Mouse (Mus musculus) liver, adult (tissue): ENCODE measurements around the gene Bad.

ENCODE experiments used
- GATA4 ChIP-seq: IDR thresholded peaks from 2 replicates; pipeline ENCODE4 v1.6.1; 2014; ENCODE audit warnings: mild to moderate bottlenecking, low read length; ENCODE audit not compliant: insufficient replicate concordance

Bad gene

DNA sequence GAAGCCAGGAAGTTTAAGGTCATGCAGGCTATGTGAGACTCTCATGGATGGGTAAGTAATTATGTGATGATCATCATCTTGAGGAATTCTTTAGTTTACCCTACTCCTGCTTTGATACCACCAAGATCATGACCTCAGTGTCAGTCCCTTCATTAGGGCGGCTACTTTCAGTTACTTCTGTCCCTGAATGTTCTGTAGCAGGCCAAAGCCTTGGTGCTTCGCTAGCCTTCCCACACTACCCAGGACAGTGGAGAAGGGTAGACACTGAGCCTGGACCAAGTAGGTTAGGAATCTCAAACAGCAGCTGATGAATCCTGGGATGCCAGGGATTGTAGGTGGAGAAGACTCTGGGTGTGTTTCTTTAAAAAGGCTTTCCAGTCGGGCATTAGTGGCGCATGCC lies 39.8 kb downstream of the Bad start:
- no peak for TF ChIP-seq GATA4

DNA sequence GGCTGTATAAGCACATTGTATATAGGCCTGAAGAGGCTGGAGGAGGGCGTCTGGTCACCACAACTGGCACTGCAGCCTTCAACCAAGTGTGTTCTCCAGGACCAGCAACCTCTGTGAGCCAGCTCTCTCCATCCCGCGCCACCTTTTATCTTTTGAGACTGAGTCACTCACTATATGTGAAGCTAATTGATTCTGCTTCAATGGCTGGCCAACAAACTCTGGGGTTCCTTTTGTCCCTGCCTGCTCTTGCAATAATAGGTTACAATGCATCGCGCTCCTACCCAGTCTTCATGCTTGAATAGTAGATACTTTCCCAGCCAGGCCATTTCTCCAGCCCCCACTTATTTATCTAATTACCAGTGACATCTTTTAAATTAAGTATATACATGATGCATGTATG lies 42.0 kb downstream of the Bad start:
- TF ChIP-seq GATA4, result no peak

GRCm38 (mm10) chr19:6985300-6985699 lies 43.6 kb downstream of the Bad start:
- no peak for TF ChIP-seq GATA4

- TF ChIP-seq GATA4, result no peak
Measured at GRCm38 (mm10) chr19:6985951-6986708, 44.5 kb downstream of the Bad start.

DNA sequence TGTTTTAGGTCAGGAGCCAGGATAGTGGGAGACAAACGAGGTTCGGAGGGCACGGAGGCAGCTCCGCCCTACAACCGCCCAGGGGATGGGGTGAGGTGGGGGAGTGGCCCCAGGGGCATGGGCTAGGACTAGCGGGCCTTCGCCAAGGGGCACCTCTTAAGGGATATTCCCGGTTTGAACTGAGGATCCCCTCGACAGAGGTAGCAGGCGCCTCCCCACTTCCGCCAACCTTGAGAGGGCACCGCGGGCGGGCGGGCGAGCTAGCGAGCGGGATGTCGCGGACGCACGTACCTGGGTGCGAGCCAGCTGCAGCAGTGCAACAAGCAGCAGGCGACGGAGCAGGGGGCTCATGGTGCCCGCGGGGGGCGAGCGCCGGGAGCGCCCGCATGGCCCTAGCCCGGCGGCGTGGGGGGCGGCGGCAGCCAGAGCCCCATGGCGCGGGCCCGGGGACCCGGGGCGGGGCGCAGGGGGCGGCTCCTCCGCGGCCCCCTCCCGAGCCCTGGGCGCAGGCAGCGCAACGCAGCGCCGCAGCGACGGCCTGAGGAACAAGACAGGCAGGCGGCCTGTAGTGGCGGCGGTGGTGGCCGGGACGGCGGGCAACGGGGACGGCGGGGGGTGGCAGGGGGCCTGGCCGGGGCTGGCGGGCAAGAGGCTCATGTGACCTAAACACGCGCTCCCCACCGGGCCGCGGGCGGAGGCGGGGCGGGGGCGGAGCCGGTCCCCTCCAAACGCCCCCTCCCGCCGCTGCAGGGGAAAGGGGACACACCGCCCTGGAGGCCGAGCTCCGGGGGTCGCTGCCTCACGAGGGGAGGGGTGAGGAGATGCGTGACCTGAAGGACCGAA lies 45.6 kb downstream of the Bad start, which contains the start of gene Vegfb:
Gene Vegfb, minus strand, starts transcription at position 591 of the 843 bp plus-strand sequence.
- TF ChIP-seq GATA4, result no peak

- no peak for TF ChIP-seq GATA4
Measured at GRCm38 (mm10) chr19:6987904-6988285, 46.2 kb downstream of the Bad start.

- TF ChIP-seq GATA4, result no peak
Measured at GRCm38 (mm10) chr19:6989251-6989650, 47.6 kb downstream of the Bad start.

- no peak for TF ChIP-seq GATA4
Measured at GRCm38 (mm10) chr19:6990712-6991111, 49.1 kb downstream of the Bad start.

DNA sequence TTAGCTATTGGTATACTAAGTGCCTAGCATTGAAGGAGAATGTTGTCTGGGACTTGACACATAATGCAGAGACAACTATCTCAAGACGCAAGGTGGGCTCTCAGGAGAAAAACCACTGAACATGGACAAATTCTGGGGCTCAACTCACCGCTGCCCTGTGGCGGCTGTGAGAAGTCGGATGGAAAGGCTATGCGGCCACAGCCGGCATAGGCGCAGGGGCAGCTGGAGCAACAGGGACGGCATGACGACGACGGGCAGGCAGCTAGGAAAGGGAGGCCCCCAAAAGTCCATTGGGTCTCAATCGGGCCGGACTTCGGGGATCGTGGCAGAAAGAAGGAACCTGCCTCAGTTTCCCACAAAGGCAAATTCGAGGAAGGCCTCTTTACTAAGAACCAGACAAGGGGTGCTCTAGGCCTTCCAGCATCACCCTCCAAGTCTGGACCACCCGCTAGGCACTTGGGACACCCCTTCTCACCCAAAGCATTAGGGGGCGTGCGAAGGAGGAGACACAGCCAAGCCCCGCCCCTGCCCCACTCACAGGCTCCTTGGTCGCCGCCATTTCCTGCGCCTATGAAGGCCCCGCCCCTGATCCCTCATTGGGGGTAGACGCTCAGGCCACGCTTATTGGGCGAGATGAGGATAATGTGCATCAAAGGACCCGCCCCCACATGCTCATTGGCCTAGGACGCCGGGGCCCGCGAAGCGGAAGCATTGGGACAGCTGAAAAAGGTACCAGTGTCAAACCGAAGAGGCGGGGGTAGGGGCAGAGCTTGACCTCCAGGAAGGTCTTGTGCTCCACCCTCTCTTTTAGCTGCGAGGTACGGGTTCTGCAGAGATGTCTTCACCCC lies 50.6 kb downstream of the Bad start, which contains the start of gene Dnajc4:
Gene Dnajc4, minus strand, starts transcription at position 562 of the 848 bp plus-strand sequence.
- TF ChIP-seq GATA4, result no peak

DNA sequence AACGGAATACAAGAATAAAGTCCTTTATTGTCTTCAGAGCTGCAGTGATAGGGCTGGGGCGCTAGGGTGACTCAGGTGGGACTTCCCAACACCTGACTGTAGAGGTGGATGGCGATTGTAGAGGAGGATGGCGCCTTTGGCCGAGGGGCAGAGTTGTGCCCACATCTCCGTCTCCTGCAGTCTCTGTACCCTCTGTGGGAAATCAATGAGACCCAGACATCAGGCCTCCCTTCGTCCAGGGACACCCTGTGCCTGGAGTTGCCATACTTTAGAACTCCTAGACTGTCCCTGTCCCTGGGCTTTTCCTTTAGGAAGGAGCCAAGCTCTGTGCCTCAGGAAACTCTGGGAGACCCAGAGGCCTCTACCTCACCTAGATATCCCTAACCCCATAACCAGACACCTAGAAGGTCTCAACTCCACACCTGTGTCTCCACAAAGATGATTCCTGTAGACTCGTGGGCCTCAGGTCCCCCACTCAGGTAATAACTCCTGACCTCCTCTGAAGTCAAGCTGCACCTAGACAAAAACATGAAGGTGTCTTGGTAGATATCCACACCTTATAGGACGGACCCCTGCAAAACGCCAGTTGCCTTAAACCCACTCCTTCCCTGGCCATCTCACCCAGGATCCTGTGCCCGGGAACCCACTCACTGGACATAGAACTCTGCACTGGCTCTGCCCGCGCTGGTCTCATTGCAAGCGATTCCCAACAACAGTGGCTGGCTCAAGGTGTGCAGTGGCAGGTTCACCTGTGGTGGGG lies 51.5 kb downstream of the Bad start:
- no peak for TF ChIP-seq GATA4

GRCm38 (mm10) chr19:6994002-6994401 lies 52.3 kb downstream of the Bad start:
- TF ChIP-seq GATA4, result no peak

DNA sequence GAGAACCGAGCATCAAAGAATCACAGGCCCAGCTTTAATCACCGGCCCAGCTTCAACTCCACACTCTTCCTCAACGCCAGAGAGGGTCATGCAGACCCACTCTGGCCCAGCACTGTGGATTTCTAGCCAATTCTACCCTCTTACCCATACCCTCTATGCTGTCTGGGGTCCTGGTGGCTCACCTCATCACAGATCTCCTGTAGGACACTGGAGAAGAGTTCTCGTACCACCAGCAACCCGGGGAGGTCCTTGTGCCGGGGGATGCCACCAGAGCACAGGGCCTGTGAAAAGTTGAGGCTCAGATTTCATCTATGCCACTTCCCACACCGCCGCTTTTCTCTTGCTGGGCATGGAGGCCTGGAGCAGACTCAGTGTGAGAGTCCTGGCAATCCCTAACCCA lies 52.8 kb downstream of the Bad start:
- TF ChIP-seq GATA4, result no peak

GRCm38 (mm10) chr19:6995255-6995991 lies 53.8 kb downstream of the Bad start:
- no peak for TF ChIP-seq GATA4

- TF ChIP-seq GATA4, result no peak
Measured at GRCm38 (mm10) chr19:6996006-6996405, 54.3 kb downstream of the Bad start, which contains the start of the genes Nudt22 and Trpt1. Nudt22 (minus strand) TSS chr19:6996117. Trpt1 (plus strand) TSS chr19:6996131.

GRCm38 (mm10) chr19:6997721-6998290 lies 56.1 kb downstream of the Bad start:
- no peak for TF ChIP-seq GATA4
